Mouse (Mus musculus) stomach, embryonic 14.5 days (tissue): ENCODE data around the gene Mtf1. TPM values are rescaled to one million over a fixed set of nuclear protein-coding genes. Genes with fewer than 3 reads are reported as not detected.

Experiments
- ATAC-seq: fragments of 200-750 bp; cut with Nextera tagmentation; 2 replicates; pipeline ENCODE4 v1.8.0; 2017; ENCODE audit warnings: low read depth, moderate TSS enrichment; ENCODE audit not compliant: insufficient number of reproducible peaks, insufficient read depth, low FRiP score
- H3K27ac ChIP-seq: fragments of 300-500 bp; sonication (generic); 2 replicates; pipeline ENCODE4 v1.5.1; 2014; ENCODE audit warnings: mild to moderate bottlenecking, low read length, moderate library complexity, mixed read lengths
- H3K27me3 ChIP-seq: fragments of 300-500 bp; sonication (generic); 2 replicates; pipeline ENCODE4 v1.6.1; 2014; ENCODE audit warnings: low read length, control low read depth, mixed read lengths; ENCODE audit not compliant: control insufficient read depth, insufficient read depth
- H3K36me3 ChIP-seq: fragments of 300-500 bp; sonication (generic); 2 replicates; pipeline ENCODE4 v1.6.1; 2014; ENCODE audit warnings: mild to moderate bottlenecking, control low read depth, low read length, moderate library complexity, mixed read lengths; ENCODE audit not compliant: control insufficient read depth, insufficient read depth
- H3K4me1 ChIP-seq: fragments of 300-500 bp; sonication (generic); 2 replicates; pipeline ENCODE4 v1.6.1; 2014; ENCODE audit warnings: low read length, control low read depth, mixed read lengths; ENCODE audit not compliant: control insufficient read depth, insufficient read depth
- H3K4me2 ChIP-seq: fragments of 300-500 bp; sonication (generic); replicated peaks from 2 replicates; pipeline ENCODE4 v1.6.1; 2014; ENCODE audit warnings: low read depth, low read length, control low read depth
- H3K4me3 ChIP-seq: fragments of 300-500 bp; sonication (generic); 2 replicates; pipeline ENCODE4 v1.5.1; 2014; ENCODE audit warnings: low read depth, low read length, control low read depth
- H3K9ac ChIP-seq: fragments of 300-500 bp; sonication (generic); replicated peaks from 2 replicates; pipeline ENCODE4 v1.6.1; 2014; ENCODE audit warnings: low read depth, mild to moderate bottlenecking, control low read depth, low read length, moderate library complexity, mixed read lengths
- H3K9me3 ChIP-seq: fragments of 300-500 bp; sonication (generic); 2 replicates; pipeline ENCODE4 v1.6.1; 2016; ENCODE audit warnings: low read depth, low read length, control low read depth; ENCODE audit not compliant: control insufficient read depth
- WGBS: fragments of 180-500 bp; shearing (Covaris S2); extraction: QIAGEN DNeasy Blood & Tissue Kit; methylation state at CpG from one replicate; pipeline ENCODE4 v1.1.7; 2014; 5-methylcytosine and 5-hydroxymethylcytosine counted together
- polyA plus RNA-seq: library from polyadenylated mRNA; unstranded; fragments of >200 nt; fragmentation: Nextera tagmentation; extraction: Ambion mirVana; gene quantifications from 2 replicates; pipeline ENCODE4 v1.2.1, GENCODE M21; 2014

Mtf1 gene
- polyA plus RNA-seq, 1 experiment from 2014 or later, result 14.1 TPM

DNA sequence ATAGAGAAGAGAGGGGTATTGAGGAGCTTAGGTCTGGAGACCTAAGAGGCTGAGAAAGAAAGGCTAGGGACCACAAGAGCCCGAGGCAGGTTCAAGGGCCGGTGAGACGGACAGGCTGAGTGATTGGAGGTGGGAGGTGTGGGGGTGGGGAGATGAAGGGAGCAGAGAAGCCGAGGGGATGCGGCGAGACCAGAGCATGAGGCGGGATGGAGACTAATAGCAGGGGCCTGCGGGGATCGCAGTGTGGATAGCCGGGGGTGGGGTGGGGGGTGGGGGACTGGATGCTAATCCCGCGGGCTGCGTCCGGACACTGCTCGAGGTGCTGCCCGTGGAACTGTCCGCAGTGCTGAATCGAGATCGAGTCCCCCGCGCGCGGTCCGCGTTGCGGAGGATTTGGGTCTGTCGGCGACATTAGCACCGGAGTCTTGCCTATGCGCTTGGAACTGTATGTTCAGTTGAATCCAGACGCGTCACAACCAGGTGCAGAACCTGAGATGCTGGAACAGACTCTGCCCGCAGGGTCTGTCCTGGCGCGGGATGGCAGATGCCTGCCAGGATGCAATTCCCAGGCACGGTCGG lies 80.3 kb downstream of the Mtf1 start:
- WGBS, result under 1% methylated on average over 37 of the region's 37 CpGs
- no peak overlapping the region for H3K9ac ChIP-seq
- H3K36me3 ChIP-seq, result no peaks in the 10 kb centered on the region
- H3K27me3 ChIP-seq, result peaks cover 29% of the 10 kb centered on the region
- H3K4me1 ChIP-seq, result 0 out of 2 replicates have a peak, but pooled peaks cover 6% of the 10 kb centered on the region
- no peak overlapping the region for H3K27ac ChIP-seq
- H3K4me3 ChIP-seq, result peak overlapping the region; percentile 2; the same call in 1 of the 2 replicates
- ATAC-seq, result 0 out of 2 replicates have a peak, but pooled peaks have one; percentile 46
- H3K9me3 ChIP-seq, result no peaks in the 10 kb centered on the region
- H3K4me2 ChIP-seq, result no peak overlapping the region

- H3K4me3 ChIP-seq, result no peak overlapping the region
- H3K4me1 ChIP-seq, result no peaks in the 10 kb centered on the region
- no peak for ATAC-seq
- H3K9me3 ChIP-seq, result no peaks in the 10 kb centered on the region
- H3K27ac ChIP-seq, result no peak overlapping the region
- 68% methylated on average over 7 of the region's 7 CpGs for WGBS
- no peaks in the 10 kb centered on the region for H3K36me3 ChIP-seq
- no peak overlapping the region for H3K9ac ChIP-seq
- H3K4me2 ChIP-seq, result no peak overlapping the region
- H3K27me3 ChIP-seq, result peaks cover 23% of the 10 kb centered on the region
These were observed 86.8 kb downstream of the Mtf1 start for GRCm38 (mm10) chr4:124888702-124889101.

DNA sequence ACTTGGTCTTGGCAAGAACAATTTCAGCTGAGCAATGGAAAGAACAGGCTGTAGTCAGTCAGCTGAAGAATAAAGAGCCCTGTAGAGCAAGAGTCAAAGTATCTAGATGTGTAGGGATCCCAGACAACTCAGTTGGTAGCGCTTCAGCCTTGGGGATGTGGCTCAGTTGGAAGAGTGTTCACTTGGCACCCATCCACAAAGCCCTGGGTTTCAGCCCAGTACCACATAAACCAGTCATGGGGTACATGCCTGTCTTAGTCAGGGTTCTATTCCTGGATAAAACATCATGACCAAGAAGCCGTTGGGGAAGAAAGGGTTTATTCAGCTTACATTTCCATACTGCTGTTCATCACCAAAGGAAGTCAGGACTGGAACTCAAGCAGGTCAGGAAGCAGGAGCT lies 88.0 kb downstream of the Mtf1 start:
- Histone ChIP-seq H3K27ac (no peak overlapping the region), H3K4me2 (no peak overlapping the region), H3K4me3 (no peak overlapping the region), H3K9me3 (no peaks in the 10 kb centered on the region), H3K4me1 (no peaks in the 10 kb centered on the region), H3K9ac (no peak overlapping the region), H3K36me3 (no peaks in the 10 kb centered on the region), H3K27me3 (peaks cover 32% of the 10 kb centered on the region)
- ATAC-seq, result no peak
- 82% methylated on average over 2 of the region's 2 CpGs for WGBS

DNA sequence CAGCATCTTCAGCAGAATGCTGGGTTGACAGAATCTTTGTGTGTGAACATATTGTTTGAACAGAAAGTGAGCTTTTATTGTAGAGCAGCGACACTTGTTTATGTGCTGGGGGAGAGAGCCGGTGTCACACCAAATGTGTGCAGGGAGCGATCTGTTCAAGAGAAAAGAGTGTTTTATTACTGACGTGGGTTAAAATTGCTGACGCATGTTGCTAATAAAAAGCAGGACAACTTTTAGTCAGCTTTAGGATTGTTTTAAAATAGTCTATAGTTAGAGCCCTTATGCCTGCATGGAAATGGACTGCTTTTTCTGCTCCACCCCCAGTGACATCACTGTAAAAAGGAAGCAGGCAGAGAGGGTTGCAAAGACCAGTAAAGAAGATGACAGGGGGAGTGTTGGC lies 88.9 kb downstream of the Mtf1 start:
- H3K4me3 ChIP-seq, result no peak overlapping the region
- no peaks in the 10 kb centered on the region for H3K4me1 ChIP-seq
- H3K4me2 ChIP-seq, result no peak overlapping the region
- H3K27ac ChIP-seq, result no peak overlapping the region
- no peaks in the 10 kb centered on the region for H3K9me3 ChIP-seq
- H3K27me3 ChIP-seq, result peaks cover 36% of the 10 kb centered on the region
- no peaks in the 10 kb centered on the region for H3K36me3 ChIP-seq
- no peak for ATAC-seq
- H3K9ac ChIP-seq, result no peak overlapping the region
- WGBS, result 78% methylated on average over 5 of the region's 5 CpGs

GRCm38 (mm10) chr4:124893769-124894168 lies 91.9 kb downstream of the Mtf1 start:
- 36% methylated on average over 6 of the region's 6 CpGs for WGBS
- Histone ChIP-seq H3K36me3 (no peaks in the 10 kb centered on the region), H3K27me3 (peaks cover 41% of the 10 kb centered on the region)

GRCm38 (mm10) chr4:124894508-124895428 lies 92.9 kb downstream of the Mtf1 start:
- Histone ChIP-seq H3K9me3 (no peaks in the 10 kb centered on the region), H3K27ac (no peak overlapping the region), H3K27me3 (peaks cover 41% of the 10 kb centered on the region), H3K4me2 (peak overlapping the region; percentile 55), H3K4me3 (peak overlapping the region; percentile 25), H3K9ac (no peak overlapping the region), H3K4me1 (no peaks in the 10 kb centered on the region), H3K36me3 (no peaks in the 10 kb centered on the region)
- 2% methylated on average over 81 of the region's 83 CpGs for WGBS
- no peak for ATAC-seq

More at GRCm38 (mm10) chr4:124893769-124894168, 91.9 kb downstream of the Mtf1 start:
- ATAC-seq, result no peak
- no peak overlapping the region for H3K27ac ChIP-seq
- no peaks in the 10 kb centered on the region for H3K4me1 ChIP-seq
- H3K4me3 ChIP-seq, result no peak overlapping the region
- H3K9me3 ChIP-seq, result no peaks in the 10 kb centered on the region
- H3K9ac ChIP-seq, result no peak overlapping the region
- H3K4me2 ChIP-seq, result no peak overlapping the region

- Histone ChIP-seq H3K4me2 (no peak overlapping the region), H3K27ac (no peak overlapping the region), H3K36me3 (no peaks in the 10 kb centered on the region), H3K27me3 (peaks cover 32% of the 10 kb centered on the region), H3K9me3 (no peaks in the 10 kb centered on the region), H3K4me3 (no peak overlapping the region), H3K9ac (no peak overlapping the region), H3K4me1 (no peaks in the 10 kb centered on the region)
- 58% methylated on average over 10 of the region's 10 CpGs for WGBS
- no peak for ATAC-seq
These were observed 96.5 kb downstream of the Mtf1 start for GRCm38 (mm10) chr4:124898428-124898827.
